Mouse (Mus musculus) lung, postnatal 4 days (tissue): ENCODE data around the gene Tgoln1.

ENCODE experiments used
- DNase-seq, 2 experiments: peaks; one replicate each; pipeline ENCODE4 v3.0.0; 2021

The Tgoln1 gene

GRCm38 (mm10) chr6:72627276-72627675 is 10.5 kb upstream of the Tgoln1 start:
- no peak for DNase-seq

- no peak for DNase-seq
Measured at GRCm38 (mm10) chr6:72626391-72626790, 9.6 kb upstream of the Tgoln1 start.

- no peak for DNase-seq
Measured at GRCm38 (mm10) chr6:72623661-72624402, 7.0 kb upstream of the Tgoln1 start.

- DNase-seq, result no peak
Measured at GRCm38 (mm10) chr6:72622917-72623316, 6.1 kb upstream of the Tgoln1 start.

GRCm38 (mm10) chr6:72620920-72621319 is 4.1 kb upstream of the Tgoln1 start:
- DNase-seq, result no peak

GRCm38 (mm10) chr6:72619734-72620532 is 3.1 kb upstream of the Tgoln1 start:
- DNase-seq, result peak in 1 of 2 experiments; percentile 64

GRCm38 (mm10) chr6:72615561-72616375 is 1.0 kb downstream of the Tgoln1 start:
- DNase-seq, result no peak

- no peak for DNase-seq
Measured at GRCm38 (mm10) chr6:72615151-72615550, 1.6 kb downstream of the Tgoln1 start.

- no peak for DNase-seq
Measured at GRCm38 (mm10) chr6:72610261-72610660, 6.5 kb downstream of the Tgoln1 start.

GRCm38 (mm10) chr6:72608662-72609184 is 8.1 kb downstream of the Tgoln1 start:
- no peak for DNase-seq

GRCm38 (mm10) chr6:72607676-72608075 is 9.1 kb downstream of the Tgoln1 start:
- no peak for DNase-seq

GRCm38 (mm10) chr6:72607060-72607459 is 9.7 kb downstream of the Tgoln1 start:
- no peak for DNase-seq

GRCm38 (mm10) chr6:72604066-72604465 is 12.7 kb downstream of the Tgoln1 start:
- no peak for DNase-seq

GRCm38 (mm10) chr6:72601732-72602131 is 15.1 kb downstream of the Tgoln1 start:
- peak; percentile 81 to 89 for DNase-seq

- DNase-seq, result no peak
Measured at GRCm38 (mm10) chr6:72600771-72601170, 16.0 kb downstream of the Tgoln1 start.

- no peak for DNase-seq
Measured at GRCm38 (mm10) chr6:72600216-72600615, 16.6 kb downstream of the Tgoln1 start.

- peak in 1 of 2 experiments; percentile 60 for DNase-seq
Measured at GRCm38 (mm10) chr6:72598791-72599557, 17.8 kb downstream of the Tgoln1 start.

- DNase-seq, result peak; percentile 95
Measured at GRCm38 (mm10) chr6:72597956-72598753, 18.6 kb downstream of the Tgoln1 start, which contains the start of the genes Elmod3 and Retsat. Gene Elmod3, minus strand, starts transcription at chr6:72598413. Gene Retsat, plus strand, starts transcription at chr6:72598475.

- peak; percentile 59 to 80 for DNase-seq
Measured at GRCm38 (mm10) chr6:72597083-72597874, 19.5 kb downstream of the Tgoln1 start.

- DNase-seq, result no peak
Measured at GRCm38 (mm10) chr6:72593914-72594313, 22.9 kb downstream of the Tgoln1 start.
